Mouse (Mus musculus) urinary bladder, postnatal 14 days (tissue): ENCODE data around the gene Wdtc1.

Experiments
- DNase-seq: peaks from one replicate; pipeline ENCODE4 v3.0.0; 2021; ENCODE audit warnings: low spot score

The Wdtc1 gene

DNA sequence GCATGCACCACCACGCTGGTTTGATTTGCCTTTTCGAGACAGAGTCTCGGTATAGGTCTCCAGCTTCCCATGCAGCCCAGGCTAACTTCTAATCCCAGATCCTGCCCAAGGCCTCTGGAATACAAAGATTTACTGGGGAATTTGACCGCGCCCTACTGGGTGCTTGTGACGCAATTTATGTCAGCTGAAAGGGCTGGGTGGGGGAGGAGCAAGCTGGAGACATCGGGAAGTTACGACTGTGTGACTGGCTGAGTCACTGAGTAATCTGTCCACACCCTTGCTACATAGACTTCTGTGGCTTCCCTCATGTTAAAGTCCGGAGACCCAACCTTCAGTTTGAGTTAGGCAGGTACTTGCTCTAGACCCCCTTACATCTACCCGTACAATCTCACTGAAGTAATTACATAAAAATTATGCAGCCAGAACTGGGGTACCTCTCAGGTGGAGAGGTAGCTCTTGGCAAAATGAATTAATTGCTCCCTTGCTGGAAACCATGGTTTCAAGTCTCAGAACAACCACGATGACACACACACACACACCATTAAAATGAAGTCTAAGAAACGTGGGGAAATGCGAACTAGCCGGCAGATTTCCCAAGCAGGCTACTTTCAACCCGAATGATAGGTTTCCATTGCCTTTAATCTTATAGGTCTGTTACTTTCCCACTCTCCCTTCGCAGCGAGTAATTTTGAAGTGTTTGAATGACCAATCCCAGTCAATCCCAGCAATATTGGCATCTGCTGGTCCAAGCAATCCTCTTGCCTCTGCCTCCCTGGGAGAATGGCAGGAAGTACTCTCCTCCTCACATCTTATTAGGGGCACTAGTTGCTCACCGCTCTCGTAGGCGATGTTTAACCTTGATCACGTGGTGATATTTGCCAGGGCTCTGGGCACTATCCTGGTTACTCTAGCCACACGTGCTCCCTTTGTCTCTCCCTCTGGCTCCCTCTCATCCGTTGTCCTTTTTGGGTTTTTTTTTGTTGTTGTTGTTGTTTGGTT, at the start of gene Wdtc1:
Wdtc1 (minus strand) TSS at position 115 of the 999 bp plus-strand sequence.
- DNase-seq, result peak; percentile 72

DNA sequence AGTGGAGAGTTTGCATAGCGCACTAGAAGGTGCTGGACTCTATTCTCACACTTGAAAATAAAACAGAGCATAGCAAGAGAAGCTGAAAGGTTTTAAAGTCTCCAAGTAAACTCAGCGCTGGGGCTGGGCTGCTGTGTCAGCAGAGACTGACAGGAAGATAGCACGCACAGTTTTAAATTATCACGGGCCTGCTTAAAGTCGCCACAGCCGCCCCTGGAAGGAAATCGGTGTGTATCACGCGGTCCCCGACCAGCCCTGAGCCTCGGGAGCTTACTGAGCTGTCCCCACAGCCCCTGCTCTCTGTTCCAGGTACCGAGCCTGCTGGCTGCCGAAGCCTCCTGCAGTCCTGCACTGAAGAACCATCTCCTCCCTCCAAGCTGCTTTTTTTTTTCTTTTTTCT, 48.7 kb upstream of the Wdtc1 start:
- DNase-seq, result no peak

DNA sequence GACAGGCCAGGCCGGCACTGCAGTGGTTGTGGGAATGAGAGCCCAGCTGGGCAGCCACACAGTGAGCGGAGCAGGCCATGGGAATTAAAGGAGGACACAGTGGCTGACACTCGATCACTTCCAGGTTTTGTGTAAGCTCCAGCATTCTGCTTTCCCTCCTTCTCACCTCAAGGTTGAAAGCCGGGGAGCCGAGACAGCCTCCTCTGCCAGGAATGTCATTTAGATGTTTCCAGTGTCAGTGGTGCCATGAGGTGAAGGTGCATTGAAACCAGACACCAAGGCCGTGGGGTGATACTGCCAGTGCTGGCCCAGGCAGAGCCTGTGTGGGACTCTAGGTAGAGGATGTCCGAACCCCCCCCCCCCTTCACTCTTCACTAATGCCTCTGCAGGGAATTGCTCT, 46.8 kb upstream of the Wdtc1 start:
- DNase-seq, result no peak

DNA sequence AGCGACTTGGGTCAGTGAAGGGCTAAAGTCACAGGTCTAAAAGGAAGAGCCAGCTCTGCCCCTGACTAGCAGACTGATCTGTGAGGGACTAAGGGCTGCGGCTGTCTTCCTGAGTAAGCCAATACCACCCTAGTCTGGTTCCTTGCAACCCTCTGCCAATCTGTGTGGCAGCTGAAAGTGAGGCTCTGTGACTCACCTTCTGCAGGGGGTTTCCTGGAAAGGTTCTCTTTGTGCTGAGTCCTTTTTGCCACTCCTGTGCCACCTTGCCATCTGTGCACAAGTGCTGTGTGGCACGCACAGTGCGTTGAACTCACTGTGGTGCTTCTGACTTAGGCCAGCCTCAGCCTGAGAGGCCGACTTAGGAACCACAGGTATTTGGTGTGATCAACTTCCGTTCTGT, 46.2 kb upstream of the Wdtc1 start:
- DNase-seq, result no peak

GRCm38 (mm10) chr4:133398619-133399018, 45.3 kb upstream of the Wdtc1 start:
- no peak for DNase-seq

DNA sequence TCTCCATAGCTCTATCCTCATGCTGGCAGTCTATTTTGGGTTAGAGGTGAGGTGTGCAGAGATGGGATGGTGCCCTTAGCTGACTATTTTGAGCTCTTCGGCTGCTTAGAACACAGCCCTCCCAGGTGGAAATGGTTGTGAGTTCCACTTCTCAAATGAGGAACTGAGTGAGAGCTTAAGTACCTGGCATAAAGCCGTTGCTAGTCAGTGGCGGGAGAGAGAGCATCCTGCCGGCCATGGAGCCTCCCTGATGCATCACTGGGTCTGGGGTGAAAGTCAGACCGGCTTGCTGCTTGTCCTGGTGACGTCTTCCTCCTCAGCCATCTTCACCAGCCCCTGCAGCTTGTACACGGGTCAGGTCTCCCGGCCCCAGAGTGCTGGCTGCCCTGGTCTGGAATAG, 44.7 kb upstream of the Wdtc1 start:
- DNase-seq, result no peak

GRCm38 (mm10) chr4:133397299-133397698, 44.0 kb upstream of the Wdtc1 start:
- DNase-seq, result no peak

GRCm38 (mm10) chr4:133396079-133396478, 42.8 kb upstream of the Wdtc1 start:
- DNase-seq, result no peak

DNA sequence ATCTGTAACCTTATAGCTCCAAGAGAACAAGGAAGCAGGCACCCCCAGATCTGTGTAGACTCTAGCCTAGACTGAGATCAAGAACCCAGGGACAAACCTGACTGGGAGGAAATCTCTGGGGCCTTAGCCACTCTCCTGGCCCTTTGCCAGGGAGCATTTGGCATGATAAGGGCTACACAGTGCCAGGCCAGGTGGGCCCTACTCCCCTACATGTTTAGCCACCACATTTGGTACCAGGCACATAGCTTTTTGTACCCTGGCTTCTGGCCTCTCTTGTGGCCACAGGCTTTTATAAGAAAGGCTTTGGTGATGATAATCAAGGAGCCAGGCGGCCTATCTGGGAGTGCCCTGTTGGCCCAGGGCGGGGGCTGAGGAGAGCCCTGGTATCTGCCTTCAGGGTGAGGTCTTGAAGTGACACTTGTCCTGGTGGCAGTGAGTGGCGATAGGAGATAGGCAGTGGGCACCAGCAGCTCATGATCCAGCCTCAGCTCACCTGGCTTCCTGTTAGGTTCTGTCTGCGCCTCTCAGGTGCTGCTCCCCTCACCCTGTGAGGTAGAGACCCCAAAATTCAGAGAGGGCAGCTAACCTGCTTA, 41.8 kb upstream of the Wdtc1 start:
- peak; percentile 40 for DNase-seq

GRCm38 (mm10) chr4:133391185-133392040, 38.1 kb upstream of the Wdtc1 start:
- DNase-seq, result peak; percentile 56

DNA sequence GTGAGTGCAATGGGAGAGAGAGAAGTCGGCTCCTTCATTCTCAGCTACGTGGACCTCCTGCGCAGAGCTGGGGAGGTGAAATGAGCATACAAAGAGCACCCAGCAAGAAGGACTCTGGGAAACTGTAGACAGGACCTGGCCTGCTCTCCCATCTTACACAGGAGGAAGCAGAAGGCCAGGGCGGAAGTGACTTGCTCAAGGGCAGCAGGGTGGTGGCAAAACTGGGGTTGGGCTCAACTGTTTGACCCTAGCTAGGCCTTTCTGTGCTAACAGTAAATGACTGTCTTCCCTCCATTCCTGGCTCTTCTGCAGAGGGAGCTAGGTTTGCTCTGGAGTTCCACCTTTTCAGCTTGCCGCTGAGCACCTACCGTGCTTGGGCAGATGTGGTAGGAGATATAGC, 37.3 kb upstream of the Wdtc1 start:
- DNase-seq, result no peak

- no peak for DNase-seq
These were observed 36.8 kb upstream of the Wdtc1 start for GRCm38 (mm10) chr4:133390042-133390441.

DNA sequence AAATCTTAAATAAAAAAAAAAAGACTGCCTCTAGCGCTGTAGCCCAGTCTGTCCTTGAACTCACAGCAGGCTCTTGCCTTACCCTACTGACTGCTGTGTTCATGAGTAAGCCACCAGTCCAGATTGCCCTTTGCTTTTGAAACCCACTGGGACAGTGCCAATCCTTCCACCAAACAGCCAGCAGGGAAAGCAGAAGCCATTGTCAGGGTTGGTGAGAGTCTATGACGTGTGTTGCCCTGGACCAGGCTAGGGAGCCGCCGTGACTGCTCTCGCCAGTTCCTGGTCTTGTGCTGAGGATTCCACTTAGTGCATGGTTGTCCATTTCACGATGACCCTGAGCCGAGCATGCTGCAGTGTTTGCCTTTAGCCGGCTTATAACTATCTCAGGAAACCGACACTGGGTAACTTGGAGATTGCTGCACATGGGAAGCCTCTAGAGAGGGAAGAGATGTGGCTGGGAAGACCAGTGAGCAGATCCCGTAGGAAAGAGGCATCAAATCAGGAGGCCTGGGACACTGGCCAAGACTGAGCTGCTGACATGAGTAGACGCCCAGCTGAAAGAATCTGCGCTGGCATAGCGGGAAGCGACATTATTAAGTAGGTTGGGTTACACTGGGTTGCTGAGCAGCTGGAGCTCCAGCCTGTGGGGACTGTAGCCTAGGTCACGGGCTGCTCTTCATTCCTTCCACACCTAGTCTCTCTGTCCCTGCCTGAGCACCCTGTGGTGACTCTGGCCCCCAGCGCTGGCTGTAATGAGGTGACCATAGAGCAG, 35.7 kb upstream of the Wdtc1 start:
- no peak for DNase-seq

- DNase-seq, result no peak
These were observed 33.8 kb upstream of the Wdtc1 start for GRCm38 (mm10) chr4:133387053-133387452.

DNA sequence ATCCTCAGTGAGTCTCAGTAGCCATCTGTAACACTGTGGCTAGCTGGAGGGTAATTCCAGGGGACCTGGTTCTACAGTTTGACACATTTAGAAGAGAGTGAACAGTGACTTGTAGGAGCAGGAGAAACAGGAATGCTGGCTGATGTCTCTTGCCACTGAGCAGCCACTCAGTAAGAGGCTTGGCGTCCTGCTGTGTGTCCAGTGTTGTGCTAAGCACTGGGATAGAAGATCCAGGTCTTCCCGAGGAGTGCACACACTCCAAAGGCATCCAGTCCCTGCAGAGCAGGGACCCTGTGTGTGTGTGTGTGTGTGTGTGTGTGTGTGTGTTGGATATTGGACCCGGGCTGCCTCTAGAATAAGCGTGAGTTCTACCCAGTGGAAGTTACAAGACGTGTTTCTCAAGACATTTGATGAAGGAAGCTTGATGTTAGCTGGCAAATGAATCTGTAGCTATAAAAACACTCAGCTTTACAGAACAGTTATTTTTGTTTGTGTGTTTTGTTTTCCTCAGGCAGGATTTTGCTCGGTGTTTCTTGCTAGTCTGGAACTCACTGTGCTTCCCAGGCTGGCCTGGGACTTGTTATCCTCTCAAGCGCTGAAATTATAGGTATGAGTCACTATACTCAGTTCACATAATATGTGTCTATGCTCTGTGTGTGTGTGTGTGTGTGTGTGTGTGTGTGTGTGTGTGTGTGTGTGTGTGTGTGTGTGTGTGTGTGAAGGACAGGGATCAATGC, 32.9 kb upstream of the Wdtc1 start:
- no peak for DNase-seq

DNA sequence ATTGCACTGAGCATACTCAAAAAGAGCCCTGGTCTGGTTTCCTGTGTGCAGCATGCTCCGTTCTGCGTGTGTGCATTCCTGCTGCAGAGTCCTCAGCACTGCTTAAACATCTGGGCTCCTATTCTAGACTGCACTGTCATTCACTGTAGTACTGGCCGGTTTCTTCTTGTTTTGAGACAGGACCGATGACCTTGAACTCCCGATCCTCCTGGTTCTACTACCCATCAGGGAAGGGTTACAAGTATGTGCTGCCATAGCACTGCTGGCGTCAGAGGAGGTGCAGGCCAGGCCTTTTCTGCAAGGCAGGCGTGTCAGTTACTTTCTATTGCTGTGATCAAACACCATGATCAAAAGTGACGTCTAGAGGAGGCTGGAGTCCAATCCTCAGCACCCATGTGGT, 27.9 kb upstream of the Wdtc1 start:
- DNase-seq, result no peak

- DNase-seq, result no peak
These were observed 27.3 kb upstream of the Wdtc1 start for GRCm38 (mm10) chr4:133380532-133380931.

DNA sequence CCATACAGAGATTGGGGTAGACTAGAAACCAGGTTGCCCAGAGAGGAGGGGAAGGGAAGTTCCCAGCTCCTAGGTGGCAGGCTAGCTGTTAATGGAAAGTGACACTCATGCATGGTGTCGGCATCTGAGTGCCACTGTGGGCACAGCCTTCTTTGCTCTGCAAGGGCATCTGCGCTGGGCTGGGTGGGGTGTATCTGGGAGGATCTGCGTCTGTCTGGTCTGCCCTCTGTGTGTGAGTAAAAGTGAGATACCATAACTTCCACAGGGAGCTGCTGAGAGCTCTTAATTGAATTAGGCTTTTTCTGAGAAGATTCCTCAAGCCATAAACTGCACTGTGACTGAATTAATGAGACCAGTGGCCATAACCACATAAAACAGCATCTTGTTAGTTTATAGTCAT, 26.6 kb upstream of the Wdtc1 start:
- no peak for DNase-seq

GRCm38 (mm10) chr4:133379046-133379347, 25.7 kb upstream of the Wdtc1 start:
- no peak for DNase-seq

DNA sequence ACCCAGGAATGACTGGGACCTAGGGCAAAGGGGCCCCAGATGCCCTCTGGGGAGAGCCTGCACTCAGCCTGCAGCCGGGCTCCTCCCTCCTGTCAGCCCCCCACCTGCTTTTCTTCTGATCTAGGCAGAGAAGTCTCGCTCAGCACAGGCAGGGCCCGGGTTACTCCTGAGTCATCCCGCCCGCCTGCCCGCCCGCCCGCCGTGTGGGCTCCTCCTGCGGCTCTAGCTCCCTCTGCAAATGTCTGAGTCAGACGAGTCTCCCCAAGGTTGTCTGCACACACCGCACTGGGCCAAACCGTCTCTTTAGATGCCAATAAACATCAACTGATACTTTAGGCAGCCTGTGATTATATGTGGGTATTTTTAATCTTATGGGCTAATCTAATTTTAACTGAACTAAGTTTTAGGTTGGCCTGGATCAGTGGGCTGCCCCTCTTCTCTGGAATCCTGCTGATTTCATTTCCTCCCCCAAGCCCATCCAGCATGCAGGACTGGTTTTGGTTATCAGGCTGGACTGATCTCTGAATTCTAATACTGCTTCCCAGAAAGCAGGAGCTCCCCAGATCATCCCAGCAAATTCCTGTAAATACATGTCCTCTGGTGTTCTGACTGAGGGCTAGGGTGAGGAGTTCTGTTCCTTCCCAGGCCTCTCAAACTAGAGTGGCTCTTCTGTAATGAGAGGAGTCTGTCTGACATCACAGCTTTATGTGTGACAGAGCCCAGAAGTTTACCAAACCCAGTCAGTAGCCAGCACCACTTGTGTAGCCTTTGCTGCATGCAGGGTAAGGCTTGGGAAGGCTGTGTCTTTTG, 25.2 kb upstream of the Wdtc1 start:
- peak; percentile 77 for DNase-seq
